Mouse (Mus musculus) hematopoietic stem cell, adult 5-6 weeks (primary cell): ENCODE data around the gene Tle4. TPM values are rescaled to one million over a fixed set of nuclear protein-coding genes. Genes with fewer than 3 reads are reported as not detected.

Experiments
- ATAC-seq, 2 experiments: fragments of 125-278 bp in 1 of 2; replicated peaks in 1 of 2; 2 replicates each; pipeline ENCODE4 v1.8.0; 2016 to 2017; ENCODE audit warnings: inconsistent platforms in 2 of 2, mild to moderate bottlenecking in 2 of 2, moderate number of reproducible peaks in 2 of 2, low read depth in 1 of 2, moderate TSS enrichment in 1 of 2; ENCODE audit not compliant: low FRiP score in 2 of 2, poor library complexity in 2 of 2, severe bottlenecking in 2 of 2, insufficient read depth in 1 of 2, low TSS enrichment in 1 of 2
- total RNA-seq: library from RNA; stranded (forward); fragments of 172-1452, 232-1000 nt; gene quantifications from 2 replicates; pipeline ENCODE4 v1.2.3, GENCODE M21; 2017

Gene Tle4
- total RNA-seq, 1 experiment from 2014 or later: 21.5 TPM

DNA sequence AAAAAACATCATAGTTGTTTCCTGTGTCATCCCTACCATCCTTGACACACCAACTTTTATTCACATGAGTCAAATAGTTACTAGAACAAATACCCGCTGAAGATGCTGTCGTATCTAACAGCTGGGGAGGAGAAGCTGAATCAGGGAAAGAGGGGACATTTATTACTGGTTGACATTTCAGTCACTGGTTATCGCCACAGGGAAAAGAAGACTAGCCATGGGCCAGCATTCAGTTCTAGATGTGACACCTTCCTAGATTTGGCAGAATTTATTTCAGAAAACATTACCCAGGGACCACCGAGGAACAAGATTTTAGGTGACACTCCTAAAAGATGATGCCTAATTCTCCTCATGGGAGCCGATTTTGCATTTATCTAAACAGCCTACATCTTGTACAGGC lies 156.0 kb downstream of the Tle4 start:
- no peak for ATAC-seq

DNA sequence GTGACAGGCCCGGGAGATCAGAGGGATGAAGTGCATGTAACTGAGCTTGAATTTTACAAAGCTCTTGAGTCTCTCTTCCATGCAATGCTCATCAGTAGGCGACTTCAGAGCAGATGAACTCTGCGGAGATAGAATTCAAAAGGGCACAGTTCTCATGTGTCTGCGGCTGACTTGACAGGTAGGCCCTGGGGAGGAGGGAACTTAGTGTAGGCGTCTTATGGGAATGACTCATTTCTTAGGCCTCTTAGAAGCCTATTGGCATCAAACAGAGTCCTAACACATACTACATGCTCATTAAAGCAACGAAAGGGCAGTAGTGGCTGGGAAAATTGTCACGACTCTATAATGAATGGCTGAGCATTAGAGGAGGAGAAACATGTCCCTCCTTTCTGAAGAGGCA lies 160.6 kb downstream of the Tle4 start:
- ATAC-seq: no peak

DNA sequence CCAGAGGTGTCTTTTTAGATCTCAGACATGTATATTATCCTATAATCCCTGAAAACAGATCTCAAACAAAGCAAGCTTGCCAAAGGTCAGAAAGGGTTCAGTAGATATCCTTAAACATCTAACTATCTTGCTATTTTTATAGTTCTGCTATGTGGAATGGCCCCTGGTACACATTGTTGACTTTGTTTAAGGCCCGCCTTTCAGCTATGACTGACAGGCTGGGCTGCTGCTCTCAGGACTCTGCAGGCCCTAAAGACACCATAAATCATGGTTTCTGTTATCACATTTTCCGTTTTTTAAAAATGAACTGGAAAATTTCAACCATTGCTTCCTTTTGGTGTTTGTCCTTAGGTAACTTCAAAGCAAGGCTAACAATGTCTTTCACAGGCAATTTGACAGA lies 161.3 kb downstream of the Tle4 start:
- peak; percentile 94 to 97 for ATAC-seq

DNA sequence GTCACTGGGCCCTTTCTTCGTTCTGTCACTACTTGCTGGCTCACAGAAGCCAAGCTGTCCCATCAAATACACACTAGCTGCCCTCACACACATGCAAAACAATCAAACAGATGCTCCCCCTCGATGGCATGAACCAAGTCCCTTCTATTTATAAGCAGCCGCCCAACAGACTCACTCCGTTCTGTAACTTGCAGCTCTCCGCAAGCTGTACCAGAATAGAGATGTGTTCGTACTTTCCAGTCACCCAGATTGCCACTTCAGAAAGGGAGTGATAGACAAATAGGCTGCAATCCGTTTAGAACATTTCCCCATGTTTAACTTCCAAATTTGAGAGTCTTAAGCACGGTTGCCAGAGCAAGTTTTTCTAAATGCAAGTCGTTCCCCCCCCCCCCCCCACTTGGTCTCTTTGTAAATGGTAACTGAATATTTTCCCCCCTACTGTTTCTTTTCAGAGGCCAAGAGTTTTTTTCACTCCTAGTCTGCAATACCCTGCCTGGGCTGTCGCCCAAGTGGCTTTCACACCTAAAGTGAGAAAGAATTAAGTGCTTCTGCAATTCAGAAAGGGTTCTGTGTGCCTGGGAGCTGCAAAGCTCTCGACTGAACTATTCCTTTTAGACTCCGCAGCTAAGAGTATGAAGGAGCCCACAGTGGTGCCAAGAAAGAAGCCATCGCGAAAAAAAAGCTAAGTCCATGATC lies 162.0 kb downstream of the Tle4 start:
- ATAC-seq: 0 out of 4 replicates have a peak, but pooled peaks of 1 of the 2 experiments have one; percentile 19

DNA sequence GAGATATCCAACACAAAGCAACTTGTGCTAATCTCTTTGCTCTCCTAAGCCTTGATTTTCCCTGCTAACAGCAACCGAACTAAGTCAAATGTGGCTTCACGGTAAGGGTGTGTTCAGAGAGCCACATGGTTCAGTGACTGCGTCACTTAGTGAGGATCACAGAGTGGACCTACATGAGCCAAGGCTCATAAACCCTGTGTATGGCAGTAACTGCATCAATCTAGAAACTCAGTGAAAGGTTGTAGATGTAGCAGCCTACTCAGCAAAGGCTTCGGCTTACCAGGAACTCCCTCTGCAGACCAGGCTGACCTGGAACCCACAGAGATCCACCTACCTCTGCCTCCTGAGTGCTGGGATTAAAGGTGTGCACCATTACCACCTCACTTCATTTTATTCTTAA lies 164.0 kb downstream of the Tle4 start:
- ATAC-seq: no peak

DNA sequence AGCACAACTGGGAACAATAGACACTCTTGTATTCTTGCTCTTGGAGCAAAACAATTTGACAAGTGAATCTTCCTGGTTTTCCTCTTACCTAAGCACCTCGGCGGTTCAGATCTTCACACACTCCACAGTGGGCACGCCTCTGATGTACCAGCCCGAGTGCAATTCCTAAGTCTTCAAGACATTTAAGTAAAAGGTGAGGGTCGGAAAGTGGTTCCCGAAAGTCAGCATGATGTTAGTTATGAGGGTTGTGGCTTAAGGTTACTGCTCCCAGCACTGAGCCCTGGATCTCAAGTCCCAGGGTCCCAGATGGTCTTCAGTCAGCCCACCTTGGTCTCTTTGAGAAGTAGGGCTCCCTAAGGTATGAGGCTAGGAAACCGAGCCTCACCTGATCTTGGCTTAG lies 165.4 kb downstream of the Tle4 start:
- ATAC-seq: no peak

DNA sequence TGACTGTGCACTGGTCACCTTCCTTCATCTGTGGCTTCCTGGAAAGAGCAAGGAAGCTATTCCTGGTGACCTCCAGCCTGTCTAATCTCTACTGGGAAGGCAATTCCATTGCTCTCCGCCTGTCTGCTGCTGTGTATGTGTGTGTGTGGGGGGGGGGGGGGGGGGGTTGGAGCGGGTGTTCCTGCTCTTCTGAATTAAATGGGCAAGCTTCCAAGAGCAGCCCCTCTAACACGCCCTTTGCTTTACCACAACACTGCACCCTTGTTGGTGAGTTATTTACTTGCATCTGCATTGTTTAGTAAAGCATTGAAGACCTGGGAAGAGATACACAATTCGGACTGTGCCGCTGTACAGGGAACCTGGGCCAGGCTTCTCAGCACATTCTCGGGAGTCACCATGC lies 170.9 kb downstream of the Tle4 start:
- no peak for ATAC-seq

DNA sequence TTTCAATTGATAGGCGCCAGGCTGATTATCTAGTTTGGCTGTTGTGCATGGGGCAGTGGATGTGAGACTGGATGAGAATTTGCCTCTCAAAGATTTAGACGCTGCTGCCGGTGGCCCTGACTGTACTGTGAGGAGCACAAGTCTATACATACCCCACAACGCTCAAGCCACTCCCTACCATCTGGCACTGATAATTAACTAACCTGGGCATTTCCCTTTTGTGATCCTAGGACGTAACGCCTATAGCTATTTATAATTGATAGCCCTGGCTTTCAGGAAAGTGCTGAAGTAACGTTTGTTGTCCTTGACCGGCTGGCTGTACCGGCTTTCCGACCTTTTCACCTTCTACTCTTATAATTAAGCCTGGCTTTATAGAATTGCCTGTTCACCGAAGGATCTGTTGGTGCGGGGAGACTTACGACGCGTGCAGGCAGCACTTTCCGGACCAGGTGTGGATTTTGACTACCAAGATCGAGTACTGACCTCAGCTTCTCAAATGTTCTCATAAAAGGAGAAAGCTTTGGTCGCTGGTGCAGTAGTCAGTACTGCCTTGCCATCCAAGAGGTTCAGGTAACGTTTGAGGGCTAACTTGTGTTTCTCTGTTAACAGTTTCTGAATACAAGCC lies 171.5 kb downstream of the Tle4 start:
- ATAC-seq: no peak

DNA sequence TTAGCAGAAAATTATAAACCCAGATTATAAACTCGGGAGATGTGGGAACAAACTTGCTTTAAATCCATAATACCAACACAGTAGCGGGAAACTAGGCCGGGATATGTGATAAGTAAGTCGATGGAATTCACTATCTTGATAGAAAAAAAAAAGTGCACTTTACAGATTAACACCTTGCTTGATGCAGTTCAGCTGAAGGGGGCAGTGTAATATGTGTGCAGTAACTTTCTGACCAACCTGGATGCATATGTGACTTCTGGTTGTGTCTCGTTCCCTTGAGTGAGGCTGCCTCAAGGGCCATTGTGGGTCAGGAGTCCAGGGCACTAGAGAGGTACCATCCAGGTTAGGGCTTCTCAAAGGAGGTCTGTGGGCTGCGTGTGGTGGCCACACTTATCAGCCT lies 172.7 kb downstream of the Tle4 start:
- no peak for ATAC-seq

DNA sequence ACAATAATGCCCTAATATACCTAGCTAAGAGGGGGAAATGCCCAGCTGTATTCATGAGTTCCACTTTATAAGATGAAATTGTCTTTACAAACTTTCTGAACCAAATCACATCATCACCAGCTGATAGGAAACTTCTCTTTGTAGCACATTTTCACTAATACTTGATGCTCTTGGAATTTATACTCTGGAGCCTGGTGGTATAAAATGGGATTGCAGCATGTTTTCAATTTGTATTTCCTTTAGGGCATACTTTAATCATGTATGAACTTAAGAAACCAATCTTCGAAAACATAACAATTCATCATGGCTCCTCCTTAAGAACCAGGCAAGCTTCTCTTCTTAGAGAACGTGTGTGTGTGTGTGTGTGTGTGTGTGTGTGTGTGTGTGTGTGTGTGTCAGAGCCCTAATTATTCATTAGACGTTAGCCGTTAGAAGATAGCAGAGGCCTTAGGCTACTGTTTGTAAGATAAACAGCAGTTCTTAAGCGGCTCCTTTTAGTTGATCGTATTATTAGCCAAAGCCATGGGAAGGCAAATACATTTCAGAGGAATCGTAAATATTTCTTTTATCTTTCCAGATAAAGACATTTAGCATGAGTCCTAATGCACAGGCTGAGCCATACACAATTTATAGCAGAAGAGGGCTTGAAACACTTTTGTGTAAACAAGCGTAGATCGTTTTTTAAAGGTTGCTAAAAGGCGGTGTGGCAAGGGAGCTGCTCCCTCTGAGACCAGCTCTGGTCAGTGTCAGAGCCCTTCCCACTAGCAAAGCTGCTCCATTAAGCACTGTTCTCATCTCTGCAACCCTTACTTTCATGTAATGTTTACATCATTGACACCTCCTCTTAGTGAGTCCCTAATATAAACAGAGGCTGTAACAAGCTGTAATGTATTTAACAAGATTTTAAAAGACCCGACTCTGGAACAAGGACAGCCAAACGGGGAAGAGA lies 173.6 kb downstream of the Tle4 start:
- no peak for ATAC-seq

DNA sequence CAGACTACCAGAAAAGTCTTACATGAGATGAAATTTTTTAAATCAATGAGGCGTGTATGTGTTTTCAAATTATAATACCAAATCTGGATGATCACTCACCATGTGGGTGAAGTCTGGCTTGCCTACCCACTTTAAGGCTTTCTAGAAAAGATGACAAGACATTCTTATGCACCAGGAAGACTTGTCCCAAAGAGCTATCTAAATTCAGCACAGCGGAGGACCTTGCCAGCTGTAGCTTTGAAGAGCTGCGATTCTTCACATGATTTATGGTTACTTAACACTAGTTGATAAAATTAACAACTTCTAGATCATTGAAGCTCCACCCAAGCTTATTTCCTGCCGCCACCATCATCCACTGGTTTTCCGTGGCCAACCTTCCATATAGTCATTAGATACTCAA lies 176.2 kb downstream of the Tle4 start:
- ATAC-seq: no peak

DNA sequence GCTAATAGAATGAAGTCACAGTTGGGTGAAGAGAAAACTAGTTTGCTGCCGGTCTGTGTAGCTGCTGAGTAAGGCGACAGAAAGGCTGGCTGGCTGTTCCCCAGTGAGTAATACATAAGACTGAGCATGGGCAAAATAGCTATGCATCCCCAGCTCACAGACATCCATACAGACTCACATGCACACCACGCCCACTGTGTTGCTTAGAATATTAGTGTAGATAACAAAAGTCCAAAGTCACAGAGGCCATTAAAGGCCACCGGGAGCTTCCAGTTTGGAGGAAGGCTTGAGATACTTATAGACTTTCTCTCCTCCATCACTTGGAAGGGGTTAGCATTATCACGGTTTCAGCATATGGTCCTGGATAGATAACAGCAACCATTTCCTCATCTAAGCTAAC lies 178.0 kb downstream of the Tle4 start:
- no peak for ATAC-seq

DNA sequence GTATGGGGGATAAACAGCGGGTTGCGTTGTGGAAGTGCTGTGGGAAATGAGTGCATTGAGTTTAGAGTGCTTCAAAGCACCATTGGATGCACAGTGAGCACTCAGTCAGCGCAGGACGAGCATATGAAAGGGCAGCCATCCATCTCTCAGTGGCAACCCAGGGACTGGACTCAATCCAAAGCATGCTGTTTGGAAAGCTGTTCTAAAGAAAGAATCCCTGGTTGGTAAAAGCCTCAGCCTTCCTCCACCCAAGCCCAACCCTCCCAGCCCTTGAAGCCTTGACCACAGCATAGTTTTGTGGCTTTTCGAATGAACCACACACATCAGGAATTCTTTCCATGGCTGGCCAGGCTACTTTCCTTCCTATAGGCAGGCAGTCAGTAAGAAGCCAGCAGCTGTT lies 181.0 kb downstream of the Tle4 start:
- ATAC-seq: no peak

DNA sequence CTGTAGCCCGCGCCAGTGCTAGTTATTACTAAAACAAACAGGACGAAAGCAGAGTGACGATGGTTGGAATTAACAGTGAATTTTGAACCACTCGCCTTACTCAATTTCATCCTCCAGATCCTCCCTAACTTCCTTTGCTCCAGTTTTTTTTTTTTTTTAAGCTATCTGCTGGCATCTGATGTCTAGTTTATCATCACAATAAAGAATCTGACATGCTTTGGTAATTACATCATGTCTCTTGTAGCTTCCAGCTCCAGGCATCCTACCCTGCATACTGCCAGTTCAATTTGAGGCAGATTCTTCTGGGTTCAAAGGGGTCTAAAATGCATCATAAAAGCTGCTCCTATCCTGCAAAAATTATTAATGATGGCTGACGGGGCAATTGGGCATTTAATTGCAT lies 181.9 kb downstream of the Tle4 start:
- no peak for ATAC-seq

DNA sequence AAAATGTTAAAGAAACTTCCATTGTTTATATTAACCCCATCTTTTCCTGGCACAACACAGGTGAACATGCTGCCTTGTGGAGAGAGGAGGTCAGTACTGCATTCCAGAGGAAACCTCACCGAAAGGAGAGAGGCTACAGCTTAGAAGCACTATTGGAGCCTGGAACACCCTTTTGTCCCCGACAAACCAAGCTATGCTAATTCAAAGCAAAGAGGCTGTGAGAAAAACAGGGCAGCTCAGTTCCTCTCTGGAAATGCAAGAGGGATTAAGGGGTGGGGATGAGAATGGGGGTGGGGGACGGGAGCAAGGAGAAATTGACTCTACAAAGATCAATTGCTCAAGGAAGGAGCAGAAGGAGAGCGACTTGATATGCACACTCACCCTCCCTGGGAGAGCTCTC lies 182.9 kb downstream of the Tle4 start:
- no peak for ATAC-seq

DNA sequence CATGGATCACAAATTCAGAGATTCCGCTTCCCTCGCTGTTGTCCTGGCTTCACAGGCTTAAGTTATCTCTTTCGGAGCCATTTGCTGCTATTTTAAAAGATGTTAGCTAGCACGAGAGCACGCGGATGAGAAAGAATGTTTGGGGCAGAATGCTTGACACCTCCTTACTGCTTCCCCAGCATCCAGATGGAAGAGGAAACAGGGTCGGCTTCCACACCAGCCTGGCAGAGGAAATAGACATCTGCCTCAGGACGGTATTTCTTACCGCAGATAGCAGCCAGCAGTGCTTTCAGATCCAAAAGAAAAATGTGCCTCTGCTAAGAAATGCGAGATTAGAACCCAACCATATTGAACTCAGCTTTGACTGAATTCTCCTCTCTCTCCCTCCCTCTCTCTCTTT lies 191.2 kb downstream of the Tle4 start:
- no peak for ATAC-seq
